Mouse (Mus musculus) megakaryocyte, embryonic 14.5 days (primary cell): Measurements from ENCODE around the gene Cdyl2.

ENCODE experiments used
- FLI1 ChIP-seq: IDR thresholded peaks from 2 replicates; pipeline ENCODE4 v1.6.1; 2012; ENCODE audit warnings: low read length, inconsistent platforms, mixed read lengths
- GATA1 ChIP-seq: IDR thresholded peaks from 3 replicates; pipeline ENCODE4 v1.6.1; 2012; ENCODE audit warnings: mixed read lengths, low read length, inconsistent platforms, borderline replicate concordance

- TF ChIP-seq GATA1 (no peak), FLI1 (no peak)
These were observed 76.0 kb downstream of the Cdyl2 start for GRCm38 (mm10) chr8:116656811-116657210.
